Mouse (Mus musculus) A20 (cell line): ENCODE measurements around the gene Pak6.
A peak's percentile ranks its signal among the peaks of the same experiment; 100 is the strongest.
"Not testable (repeated sequence)": the region's sequence is repeated elsewhere in the genome, so short reads cannot be mapped to it uniquely, and the experiment has no call there.

Experiments used
- DNase-seq: peaks from one replicate; pipeline ENCODE4 v3.0.0-alpha.2; 2011; ENCODE audit warnings: low read depth, low spot score

Pak6 gene

DNA sequence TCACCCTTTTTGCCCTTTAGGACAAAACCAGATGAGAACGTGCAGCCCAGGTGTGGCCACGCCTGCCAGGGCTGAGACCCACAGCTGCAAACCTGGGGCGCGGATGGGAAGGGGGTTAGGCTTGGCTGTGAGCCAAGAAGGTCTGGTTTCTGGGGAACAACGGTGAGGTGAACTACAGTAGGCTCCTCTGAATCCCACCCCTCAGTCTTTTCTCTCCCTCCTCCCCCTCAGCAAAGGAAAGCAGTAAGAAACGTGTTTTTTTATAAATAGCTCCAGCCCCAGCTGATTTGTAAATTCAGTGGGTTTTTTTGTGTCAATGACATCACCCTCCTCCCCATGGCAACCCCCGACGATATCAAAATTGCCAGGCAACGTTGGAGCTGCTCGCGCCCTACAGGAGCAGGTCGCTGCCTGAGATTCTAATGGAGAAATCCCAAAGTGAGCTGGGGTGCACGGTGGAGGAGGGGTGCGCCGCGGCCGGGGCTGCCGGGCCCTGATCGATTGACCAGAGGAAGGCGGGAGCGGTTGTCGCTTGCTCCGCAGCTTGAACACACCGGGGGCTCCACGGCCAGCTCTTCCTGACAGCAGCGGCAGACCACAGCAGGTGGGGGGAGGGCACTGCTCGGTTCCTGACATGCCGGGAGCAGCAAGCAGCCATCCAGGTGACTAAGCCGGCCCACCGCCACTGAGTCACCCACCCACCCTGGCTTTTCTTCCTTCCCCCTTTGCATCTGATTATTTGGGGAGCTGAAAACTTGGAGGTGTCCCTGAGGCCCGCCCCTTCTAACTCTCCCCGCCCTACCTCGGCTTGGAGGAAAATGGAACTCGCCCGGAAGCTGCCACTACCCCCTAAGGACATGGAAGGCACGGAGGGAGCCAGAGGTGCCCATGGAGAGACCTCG, at the start of gene Pak6:
TSS of gene Pak6 (plus strand) at position 402 of the 902 bp plus-strand sequence.
- DNase-seq = peak; percentile 66

DNA sequence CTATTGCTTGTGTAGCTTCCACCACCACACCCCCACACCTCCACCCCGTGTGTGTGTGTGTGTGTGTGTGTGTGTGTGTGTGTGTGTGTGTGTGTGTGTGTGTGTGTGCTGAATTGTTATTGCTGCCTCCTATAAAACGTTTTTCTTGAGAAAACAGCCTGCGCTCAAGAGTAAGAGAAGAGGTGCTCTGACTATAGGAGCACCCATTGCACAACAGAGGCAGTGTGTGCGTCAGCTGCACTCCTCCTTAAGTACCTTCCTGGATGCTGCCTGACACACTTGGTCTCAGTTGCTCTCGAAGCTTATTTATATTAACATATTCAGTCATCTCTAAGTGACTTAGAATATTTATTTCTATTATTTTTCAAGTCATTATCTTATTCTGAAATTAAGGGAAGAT, 45.1 kb upstream of the Pak6 start:
- no peak for DNase-seq

DNA sequence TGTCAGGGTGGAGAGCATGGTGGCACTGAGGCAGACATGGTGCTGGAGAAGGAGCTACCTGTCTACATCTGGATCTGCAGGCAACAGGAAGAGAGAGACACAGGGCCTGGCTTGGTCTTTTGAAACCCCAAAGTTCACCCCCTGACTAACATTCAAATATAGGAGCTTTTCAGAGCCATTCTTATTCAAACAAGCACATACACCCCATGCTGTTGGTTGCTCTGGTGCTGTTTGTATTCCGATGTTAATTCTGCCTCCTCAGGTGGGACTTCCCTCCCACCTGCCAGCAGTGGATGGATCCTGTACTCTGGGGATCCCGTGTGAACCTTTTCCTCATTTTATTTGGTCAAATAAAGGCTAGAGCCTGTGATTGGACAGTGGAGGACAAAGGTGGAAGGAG, 43.0 kb upstream of the Pak6 start:
- DNase-seq = no peak

DNA sequence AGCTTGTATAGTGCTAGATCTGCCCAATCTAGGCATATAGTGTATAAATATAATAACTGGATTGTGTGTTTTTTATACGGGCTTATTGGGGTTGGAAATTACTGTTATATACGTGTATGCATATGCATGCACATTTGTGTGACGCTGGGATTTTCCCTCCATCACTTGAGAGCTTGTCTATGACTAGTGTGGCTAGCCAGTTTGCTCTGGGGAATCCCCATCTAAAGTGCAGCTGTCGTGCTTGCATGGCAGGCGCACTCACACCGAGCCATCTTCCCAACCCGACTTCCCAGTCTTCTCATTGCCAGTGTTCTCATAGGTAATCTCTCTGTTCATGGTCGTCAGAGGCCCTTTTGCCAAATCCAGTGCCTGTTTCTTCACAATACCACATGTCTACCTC, 42.5 kb upstream of the Pak6 start:
- DNase-seq = peak; percentile 52

DNA sequence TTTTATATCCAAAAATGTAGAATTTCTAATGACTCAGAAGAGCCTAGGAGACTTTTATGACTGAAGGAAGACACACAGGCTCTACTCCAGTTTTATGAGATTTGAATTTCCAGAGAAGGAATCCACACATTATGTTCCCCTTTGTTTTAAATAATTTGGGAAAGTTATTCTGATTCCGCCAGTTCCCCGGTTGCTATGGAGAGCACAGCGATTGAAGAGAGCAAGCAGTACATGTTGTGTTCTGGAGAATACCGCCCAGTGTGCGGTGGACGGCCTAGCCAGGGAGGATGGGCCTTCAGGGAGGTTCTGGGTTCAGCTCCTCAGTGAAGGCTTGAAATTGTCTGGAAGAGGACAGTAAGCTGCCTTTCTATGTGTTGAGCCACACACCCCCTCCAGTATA, 33.8 kb upstream of the Pak6 start:
- DNase-seq = no peak

DNA sequence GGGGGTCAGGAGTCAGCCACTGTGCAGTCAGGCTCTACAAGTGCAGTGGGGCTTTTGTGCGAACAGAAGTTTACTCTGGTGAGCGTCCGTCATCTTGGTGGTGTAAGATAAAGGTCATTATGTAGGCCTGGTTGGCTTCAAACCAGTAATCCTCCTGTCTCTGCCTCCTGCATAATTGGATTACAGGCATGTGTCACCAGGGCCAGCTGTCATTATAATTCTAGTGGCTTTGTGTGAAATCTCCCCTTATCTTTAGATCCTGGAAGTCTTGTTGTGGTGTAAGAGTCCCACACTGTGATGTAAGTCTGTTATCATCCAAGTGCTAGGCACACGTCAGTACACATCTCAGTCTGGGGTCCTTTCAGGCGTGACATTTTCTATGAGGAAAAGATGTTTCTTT, 29.7 kb upstream of the Pak6 start:
- no peak for DNase-seq

DNA sequence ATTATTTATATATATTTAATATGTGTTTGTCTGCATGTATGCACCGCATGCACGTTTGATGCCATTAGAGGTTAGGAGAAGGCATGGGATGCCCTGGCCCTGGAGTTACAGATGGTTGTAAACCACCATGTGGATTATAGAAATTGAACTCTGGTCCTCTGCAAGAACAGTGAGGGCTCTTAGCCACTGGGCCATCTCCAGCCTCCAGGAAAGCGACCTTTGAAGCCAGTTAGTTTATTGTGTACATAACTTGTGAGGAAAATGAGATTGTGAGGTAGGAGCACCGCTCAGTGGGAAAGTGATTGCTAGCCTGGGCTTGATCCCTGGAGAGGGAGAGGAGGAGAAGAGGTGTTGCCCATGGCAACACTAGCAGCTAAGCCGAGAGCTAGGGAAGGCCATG, 25.8 kb upstream of the Pak6 start:
- DNase-seq = no peak

DNA sequence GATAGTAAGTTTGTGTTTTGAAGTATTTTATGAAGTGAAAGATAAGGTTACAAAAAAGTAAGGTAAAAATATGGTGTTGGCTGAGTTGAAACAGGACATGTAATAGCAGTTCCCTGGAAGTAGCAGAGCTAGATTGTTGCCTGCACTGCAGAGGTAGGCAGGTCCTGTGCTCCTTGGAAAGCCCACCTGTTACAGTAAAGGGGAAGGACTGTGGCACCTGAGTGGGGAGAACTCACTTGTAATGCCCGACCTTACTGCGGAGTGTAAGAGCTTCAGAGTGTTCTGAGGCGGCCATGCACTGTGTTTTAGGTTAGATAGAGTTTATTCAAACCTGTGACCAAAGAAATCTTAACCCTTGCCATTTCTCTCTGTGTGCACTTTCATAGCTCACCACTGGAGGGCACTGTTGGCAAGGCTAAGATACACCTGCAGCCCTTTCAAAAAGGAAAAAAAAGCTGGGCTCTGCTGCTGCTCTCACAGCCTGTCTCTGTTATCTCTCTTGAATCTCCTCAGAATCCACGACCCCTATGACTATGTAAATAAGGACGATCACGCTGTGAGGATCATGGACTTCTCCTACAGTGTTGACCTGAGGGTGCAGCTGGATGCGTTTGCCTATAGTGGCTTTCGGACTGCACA, 25.1 kb upstream of the Pak6 start:
- DNase-seq = peak; percentile 57

DNA sequence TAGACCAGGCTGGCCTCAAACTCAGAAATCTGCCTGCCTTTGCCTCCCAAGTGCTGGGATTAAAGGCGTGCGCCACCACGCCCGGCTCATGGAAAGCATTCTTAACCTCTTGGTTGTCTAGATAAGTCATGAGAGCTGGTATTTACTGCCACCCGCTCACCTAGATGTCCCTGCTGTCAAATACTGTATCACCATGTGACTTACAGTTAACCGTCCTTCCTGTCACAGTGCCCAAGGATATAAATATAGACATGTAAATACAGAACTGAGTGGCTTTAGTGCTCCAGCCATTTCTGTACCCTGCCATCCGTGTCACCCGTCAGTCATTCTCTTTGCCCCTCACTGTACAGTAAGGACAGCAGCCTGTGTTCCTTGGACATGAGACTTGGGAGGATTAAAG, 24.4 kb upstream of the Pak6 start:
- no peak for DNase-seq

DNA sequence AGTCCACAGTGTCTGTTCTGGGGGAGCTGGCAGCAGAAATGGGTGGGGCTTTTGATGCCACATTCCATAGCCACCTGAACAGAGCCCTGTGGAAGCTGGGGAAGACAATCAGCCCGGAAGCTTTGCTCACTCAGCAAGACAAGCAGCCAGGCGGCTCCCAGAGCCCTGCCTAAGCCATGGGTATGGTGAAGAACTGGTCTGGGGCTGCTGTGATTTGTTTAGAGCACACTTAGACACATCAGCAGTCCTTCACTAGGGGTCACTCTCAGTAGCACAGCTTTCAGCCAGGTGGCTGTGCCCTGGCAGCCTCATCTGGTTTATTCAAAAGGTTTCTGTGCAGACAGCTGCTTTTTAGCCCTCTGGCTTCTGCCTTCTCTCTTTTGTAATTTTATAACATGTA, 22.0 kb upstream of the Pak6 start:
- DNase-seq = no peak

DNA sequence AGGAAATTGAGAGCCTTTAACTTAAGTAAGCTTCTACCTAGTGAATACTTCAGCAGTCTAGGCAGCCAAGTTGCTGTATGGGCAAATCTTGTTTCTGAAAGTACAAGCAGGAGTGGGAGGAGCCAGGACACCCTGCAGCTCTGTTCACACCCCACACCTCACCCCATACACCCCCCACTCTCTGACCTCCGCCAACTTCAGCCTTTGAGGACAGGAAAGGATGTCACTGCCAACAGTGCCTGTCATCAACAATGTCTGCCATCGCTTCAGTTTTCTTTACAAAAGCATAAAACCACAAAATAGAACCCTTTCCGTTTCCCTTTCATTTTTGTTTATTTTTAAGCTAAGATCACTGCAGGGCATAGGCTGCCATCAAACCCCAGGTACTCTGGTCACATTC, 20.7 kb upstream of the Pak6 start:
- DNase-seq = no peak

DNA sequence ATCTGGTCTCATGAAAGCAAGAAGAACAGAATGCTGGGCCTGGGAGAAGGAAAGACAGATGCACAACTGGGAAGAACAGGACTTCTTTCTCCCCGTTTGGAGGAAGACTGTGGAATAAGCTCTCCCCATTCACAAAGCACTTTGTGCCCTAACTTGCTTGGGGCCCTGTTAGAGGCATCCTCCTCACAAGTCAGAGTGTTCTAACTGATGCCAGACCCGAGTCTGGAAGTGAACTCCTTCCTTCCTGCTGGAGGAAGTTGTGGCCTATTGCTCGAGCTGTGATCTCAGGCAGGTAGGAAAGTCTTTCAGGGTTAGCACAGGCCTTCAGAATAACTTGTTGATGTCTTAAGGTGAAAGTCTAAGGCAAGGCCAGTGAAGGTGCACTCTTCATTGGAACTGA, 20.2 kb upstream of the Pak6 start:
- no peak for DNase-seq

DNA sequence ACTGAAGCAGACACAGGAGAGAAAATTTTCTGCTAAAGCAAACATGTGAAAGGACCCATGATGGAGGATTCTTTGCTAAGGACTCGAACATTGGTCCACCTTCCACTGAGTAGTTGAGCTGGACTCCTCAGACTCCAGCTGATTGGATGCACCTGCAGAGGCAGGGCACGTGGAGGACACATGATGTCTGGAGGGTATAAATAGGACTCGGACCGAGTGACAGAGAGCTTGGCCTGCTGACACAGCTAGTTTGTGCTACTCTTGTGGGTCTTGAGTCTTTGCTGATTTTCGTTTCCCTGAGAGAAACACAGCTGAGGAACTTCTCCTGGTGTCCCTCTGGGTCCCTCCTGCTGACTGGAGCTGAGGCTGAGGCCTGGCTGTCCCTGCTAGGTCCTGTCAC, 16.4 kb upstream of the Pak6 start:
- no peak for DNase-seq

DNA sequence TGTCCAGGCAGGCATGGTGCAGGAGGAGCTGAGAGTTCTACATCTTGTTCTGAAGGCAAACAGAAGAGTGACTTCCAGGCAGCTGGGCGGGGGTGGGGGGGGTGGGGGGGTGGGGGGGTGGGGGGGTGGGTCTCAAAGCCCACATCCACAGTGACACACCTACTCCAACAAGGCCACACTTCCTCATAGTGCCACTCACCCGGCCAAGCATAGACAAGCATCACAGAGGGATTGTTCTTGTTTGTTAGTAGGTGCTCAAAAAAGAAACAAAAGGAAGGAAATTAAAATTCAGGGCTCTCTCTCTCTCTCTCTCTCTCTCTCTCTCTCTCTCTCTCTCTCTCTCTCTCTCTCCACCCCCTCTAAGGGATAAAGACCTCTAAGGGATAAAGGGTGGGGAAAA, 12.4 kb upstream of the Pak6 start:
- not testable (repeated sequence) for DNase-seq

DNA sequence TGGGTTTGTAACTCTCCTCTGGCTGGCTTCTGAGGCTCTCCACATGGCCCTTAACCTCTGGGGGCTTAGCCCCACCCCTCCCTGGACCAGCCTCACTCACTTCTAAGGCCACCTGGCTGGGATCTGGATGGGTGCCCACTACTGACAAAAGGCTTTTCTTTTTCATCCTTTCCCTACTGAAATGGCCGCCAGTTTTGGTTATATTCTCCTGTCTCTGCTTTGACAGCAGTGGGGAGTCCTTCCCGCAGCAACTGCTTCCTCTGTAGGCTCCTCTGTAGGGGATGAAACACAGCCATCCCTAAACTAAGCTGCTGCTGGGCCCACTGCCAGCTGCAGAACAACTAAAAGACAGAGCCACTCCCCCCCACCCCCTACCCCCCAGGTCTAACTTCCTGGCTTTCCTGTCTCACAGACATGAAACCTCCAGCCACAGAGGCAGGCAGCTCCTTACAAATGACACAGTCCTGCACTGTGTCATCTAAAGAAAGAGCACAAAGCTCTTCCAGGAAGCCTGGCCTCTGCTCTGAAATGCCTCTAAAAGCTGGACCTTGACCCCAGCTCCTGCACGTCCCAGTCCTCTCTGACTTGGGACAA, 6.3 kb upstream of the Pak6 start:
- DNase-seq = no peak

DNA sequence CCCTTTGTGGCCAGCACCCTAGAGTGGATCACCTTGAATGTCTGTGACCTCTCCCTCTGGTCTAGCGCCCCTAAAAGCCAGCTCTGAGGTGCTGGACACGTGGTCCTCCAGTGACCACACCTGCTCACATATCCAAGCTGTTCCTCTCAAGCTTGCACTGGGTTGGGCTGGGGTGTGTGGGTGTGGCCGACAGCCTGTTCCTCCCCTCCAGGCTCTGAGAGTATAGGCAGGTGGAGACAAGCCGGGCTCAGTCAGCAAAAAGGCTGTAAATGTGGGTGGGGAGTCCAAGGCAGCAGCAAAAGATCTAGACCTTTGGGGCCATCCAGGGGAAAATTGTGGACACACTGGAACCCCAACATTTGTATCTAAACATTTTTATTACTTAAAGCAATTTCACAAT, 4.6 kb upstream of the Pak6 start:
- DNase-seq = no peak

DNA sequence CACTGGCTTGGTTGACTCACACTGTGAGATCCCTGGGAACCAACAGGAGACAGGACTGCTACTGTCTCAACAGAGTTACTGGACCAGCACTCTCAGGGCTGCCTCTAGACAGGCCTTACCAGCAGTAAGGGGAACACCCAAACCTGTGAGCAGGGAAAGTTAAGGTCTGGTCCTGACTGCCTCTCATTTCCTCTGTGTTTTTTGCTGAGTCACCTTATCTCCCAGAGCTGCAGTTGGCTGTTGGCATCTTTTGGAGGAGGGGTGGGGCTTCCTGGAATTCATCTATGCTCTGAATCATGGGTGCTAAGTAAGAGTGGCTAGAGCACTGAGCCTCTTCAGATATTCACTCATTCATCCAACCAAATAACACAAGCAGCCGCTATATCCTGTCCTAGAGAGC, 4.0 kb upstream of the Pak6 start:
- peak; percentile 36 for DNase-seq

DNA sequence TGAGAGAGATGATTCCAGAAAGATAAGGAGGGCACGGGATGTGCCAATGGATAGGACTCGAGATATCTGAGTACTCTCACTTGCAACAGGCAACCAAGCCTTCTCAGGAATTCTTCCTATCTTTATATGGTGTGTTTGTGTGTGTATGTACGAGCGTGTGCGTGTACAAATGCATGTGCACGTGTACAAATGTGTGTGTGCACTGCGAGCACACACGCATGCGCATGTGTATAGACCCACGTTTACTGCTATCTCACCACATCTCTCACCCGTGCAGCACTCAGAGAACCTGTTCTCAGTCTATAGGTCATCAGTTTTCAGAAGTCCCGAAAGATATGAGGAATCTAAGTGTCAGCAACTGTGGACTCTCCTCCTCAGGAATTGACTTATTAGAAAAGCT, 3.6 kb upstream of the Pak6 start:
- peak; percentile 23 for DNase-seq

DNA sequence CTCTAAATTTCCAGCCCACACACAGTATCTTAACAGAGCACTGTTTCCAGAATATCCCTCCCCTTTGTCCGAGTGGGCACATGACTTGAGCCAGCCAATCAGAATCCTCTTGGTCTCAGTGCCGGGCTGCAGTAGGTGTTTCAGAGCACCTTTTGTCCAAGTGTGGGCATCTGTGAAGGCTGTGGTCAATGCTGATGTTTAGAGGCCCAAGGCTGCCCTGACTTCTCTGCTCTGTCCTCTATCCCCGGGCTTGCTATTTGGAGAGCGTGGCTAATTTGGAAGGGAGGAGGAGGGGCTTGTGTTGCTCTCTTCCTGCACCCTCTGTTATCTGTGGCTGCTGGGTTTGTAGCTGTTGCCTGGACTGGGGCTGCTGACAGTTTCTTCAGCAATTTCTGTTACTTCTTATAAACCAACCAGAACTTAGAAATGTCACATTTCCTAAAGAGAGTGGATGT, 3.1 kb upstream of the Pak6 start:
- DNase-seq = peak; percentile 67

DNA sequence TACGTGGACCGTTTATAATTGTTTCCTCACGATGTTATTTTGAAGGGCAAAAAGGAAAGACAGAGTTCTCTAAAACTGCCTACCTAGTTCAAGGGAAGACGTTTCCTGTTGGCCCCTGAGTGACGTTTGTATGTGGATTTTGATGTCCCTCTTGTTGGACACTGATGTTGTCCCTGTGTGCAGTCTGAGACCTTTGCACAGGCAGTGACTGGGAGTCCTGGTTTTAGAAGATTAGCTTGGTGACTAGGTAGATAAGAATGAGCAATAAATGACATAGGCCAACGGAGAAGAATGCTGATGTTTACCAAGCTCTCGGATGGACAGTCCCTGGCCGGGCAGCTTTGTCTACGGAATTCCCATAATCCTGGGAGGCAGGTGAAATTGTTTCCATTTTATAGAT, 1.2 kb upstream of the Pak6 start:
- no peak for DNase-seq

DNA sequence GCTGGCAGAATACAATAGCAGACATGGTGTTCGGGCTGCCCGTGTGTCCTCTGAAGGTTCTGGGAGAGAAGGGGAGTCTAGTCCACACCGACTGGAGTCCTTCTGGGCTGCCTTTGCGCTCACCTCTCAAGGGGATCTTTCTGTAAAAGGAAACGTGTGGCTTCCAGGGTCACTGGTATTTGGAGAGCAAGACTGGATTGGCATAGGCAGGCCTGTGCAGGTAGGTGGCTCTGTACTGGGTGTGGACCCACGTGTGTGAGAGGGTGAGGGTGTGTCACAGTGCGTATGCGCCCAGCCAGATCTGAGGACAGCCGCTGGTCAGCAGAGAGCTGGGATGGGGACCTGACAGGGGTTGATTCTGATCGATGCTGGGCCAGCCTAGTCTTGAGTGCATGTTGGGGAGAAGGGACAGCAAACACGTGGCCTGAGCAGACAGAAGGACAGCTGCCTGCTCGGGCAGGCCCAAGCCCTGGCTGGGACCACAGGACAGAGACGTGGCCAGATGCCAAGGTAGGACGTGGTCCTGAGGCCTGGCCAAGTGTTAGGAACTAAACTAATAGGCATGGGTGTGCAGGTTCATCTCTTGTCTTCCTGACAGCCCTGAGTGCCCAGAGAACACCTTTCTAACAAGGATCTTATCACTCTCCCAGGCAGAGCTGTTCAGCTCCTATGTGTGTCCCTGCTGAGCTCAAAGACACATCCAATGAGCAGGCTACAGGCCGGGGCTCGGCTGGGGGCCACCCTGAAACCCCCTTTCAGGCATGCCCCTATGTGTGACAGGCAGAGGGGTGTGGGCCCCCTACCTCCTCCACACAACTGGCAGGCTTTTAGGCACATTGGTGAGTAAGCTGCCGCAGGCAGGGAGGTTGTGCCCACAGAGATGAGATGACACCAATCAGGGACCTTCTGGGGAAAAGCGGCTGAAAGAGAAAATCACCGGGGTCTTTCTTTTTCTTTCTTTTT, 982 bp downstream of the Pak6 start:
- no peak for DNase-seq
